Comparison of ENCODE assay signal across 8 mouse cellular contexts in the genomic region with DNA sequence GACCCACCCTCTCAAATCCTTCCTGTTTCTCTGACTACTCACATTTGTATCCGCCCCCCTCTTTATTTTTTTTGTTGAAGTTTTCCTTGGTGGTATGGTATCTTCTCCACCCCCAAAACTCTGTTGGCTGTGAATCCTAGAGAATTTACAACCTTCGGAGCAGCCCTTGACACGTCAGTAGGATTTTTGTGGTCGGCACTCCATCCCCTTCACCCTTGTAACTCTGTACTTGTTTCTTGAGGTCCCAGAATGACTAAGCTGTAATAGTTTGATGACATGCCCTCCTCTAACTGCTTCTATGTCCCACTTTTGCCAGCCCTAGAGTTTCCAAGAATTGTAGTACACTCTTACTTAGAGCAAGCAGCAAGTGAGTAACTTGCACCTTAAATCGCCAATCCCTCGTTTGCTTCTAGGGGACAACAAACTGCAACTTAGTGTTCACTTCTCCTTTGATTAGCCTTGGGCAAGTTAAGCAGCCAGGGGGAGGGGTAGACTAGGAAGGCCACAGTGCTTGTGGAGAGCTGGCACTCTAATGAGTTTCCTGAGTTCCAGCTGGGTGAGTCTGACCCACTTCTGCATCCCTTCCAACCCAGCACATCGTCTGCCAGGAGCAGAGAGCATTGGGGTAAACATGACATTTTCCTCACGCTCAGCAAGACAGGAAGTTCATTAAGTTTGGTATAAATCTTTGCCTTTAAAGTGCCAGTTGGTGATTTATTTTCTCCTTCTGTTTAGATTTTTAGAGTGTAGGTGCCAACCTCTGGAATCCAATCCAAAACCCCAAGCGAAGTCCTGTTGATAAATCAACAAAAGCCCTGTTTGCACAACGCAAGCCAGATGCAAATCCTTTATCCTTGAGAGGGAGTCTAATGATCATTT.
DNase-seq lines count a peak whose midpoint lies in the region; ATAC-seq and TF ChIP-seq lines count a peak whose summit lies in the region.

No protein-coding gene starts in this region.

- H3K4me1 ChIP-seq in liver, adult 2 months (ENCODE audit: control insufficient read depth, insufficient read depth, low read length) = peaks cover 18% of the 10 kb centered on the region
- no peaks in the 10 kb centered on the region for H3K4me1 ChIP-seq in liver, embryonic 11.5 days (replicated peaks; ENCODE audit: control insufficient read depth, insufficient read depth, low read length)
- 0 out of 2 replicates have a peak, but pooled peaks cover 3% of the 10 kb centered on the region for H3K4me1 ChIP-seq in forebrain, embryonic 16.5 days (replicated peaks; ENCODE audit: control insufficient read depth, insufficient read depth, low read length)
- 0 out of 2 replicates have a peak, but pooled peaks cover 3% of the 10 kb centered on the region for H3K4me1 ChIP-seq in intestine, embryonic 16.5 days (ENCODE audit: control insufficient read depth, insufficient read depth, low read length)

- H3K4me3 ChIP-seq in liver, adult 2 months (ENCODE audit: insufficient read depth, low read depth, low read length) = no peak overlapping the region
- no peak overlapping the region for H3K4me3 ChIP-seq in liver, embryonic 11.5 days (ENCODE audit: low read depth, low read length)
- H3K4me3 ChIP-seq in forebrain, embryonic 16.5 days (replicated peaks; ENCODE audit: low read length) = no peak overlapping the region
- H3K4me3 ChIP-seq in myocyte = no peak overlapping the region
- H3K4me3 ChIP-seq in intestine, embryonic 16.5 days (ENCODE audit: low read length) = no peak overlapping the region

- no peak for TF ChIP-seq CTCF in liver, adult 2 months (IDR thresholded peaks at IDR 0.05; ENCODE audit: low read depth, low read length)

- no peaks in the 10 kb centered on the region for H3K79me2 ChIP-seq in liver, adult 2 months (ENCODE audit: control insufficient read depth, insufficient read depth, low read length)
- no peaks in the 10 kb centered on the region for H3K79me2 ChIP-seq in myocyte (ENCODE audit: control insufficient read depth, insufficient read depth)

- no peak for ATAC-seq in liver, embryonic 11.5 days (replicated peaks; ENCODE audit: low FRiP score)
- ATAC-seq in forebrain, embryonic 16.5 days = peak; percentile 72
- no peak for ATAC-seq in intestine, embryonic 16.5 days

- H3ac ChIP-seq in myocyte (ENCODE audit: control insufficient read depth, insufficient read length) = no peak overlapping the region

- intact Hi-C loops in gastrocnemius, postnatal 36 days (cut with DNase I) = no loop called here

- H3K4me2 ChIP-seq in liver, embryonic 11.5 days = no peak overlapping the region
- H3K4me2 ChIP-seq in forebrain, embryonic 16.5 days (ENCODE audit: low read length) = no peak overlapping the region
- H3K4me2 ChIP-seq in myocyte (ENCODE audit: low read depth) = peak overlapping the region; percentile 59
- no peak overlapping the region for H3K4me2 ChIP-seq in intestine, embryonic 16.5 days (ENCODE audit: low read depth, low read length)

- H3K36me3 ChIP-seq in liver, adult 2 months (ENCODE audit: control insufficient read depth, insufficient read depth, low read length) = no peaks in the 10 kb centered on the region
- no peaks in the 10 kb centered on the region for H3K36me3 ChIP-seq in liver, embryonic 11.5 days (ENCODE audit: control insufficient read depth, insufficient read depth, low read length)
- H3K36me3 ChIP-seq in forebrain, embryonic 16.5 days (ENCODE audit: control insufficient read depth, insufficient read depth) = no peaks in the 10 kb centered on the region
- no peaks in the 10 kb centered on the region for H3K36me3 ChIP-seq in myocyte (ENCODE audit: control insufficient read depth, insufficient read depth)
- no peaks in the 10 kb centered on the region for H3K36me3 ChIP-seq in intestine, embryonic 16.5 days (ENCODE audit: control insufficient read depth, insufficient read depth, low read length)

- H3K27ac ChIP-seq in liver, adult 2 months (replicated peaks; ENCODE audit: insufficient read depth, low read depth, low read length) = peak overlapping the region; percentile 11
- H3K27ac ChIP-seq in liver, embryonic 11.5 days (ENCODE audit: low read depth, low read length) = no peak overlapping the region
- no peak overlapping the region for H3K27ac ChIP-seq in forebrain, embryonic 16.5 days (ENCODE audit: low read length)
- H3K27ac ChIP-seq in intestine, embryonic 16.5 days (ENCODE audit: low read length) = no peak overlapping the region

- no peaks in the 10 kb centered on the region for H3K9me3 ChIP-seq in liver, embryonic 11.5 days (ENCODE audit: control insufficient read depth, low read length)
- no peaks in the 10 kb centered on the region for H3K9me3 ChIP-seq in forebrain, embryonic 16.5 days (ENCODE audit: control insufficient read depth, low read length)
- no peaks in the 10 kb centered on the region for H3K9me3 ChIP-seq in intestine, embryonic 16.5 days (ENCODE audit: control insufficient read depth, low read length)

- DNase-seq in liver, adult 2 months (ENCODE audit: extremely low read depth, low read depth, low spot score) = peak; percentile 91
- no peak for DNase-seq in liver, embryonic 11.5 days (ENCODE audit: low spot score)
- DNase-seq in layer of hippocampus, adult 18-20 months (ENCODE audit: low spot score in 2 of 2) = peak; percentile 3 to 5
- no peak for DNase-seq in gastrocnemius, postnatal 36 days
- no peak for DNase-seq in spleen, postnatal 4 days (ENCODE audit: low spot score in 2 of 2)

- WGBS in liver, adult 2 months = 38% methylated on average over 10 of the region's 10 CpGs
- 49% methylated on average over 10 of the region's 10 CpGs for WGBS in liver, embryonic 11.5 days
- WGBS in forebrain, embryonic 16.5 days = 50% methylated on average over 10 of the region's 10 CpGs
- whole genome bisulfite sequencing in intestine, embryonic 16.5 days = 46% methylated on average over 10 of the region's 10 CpGs

- no peak overlapping the region for H3K9ac ChIP-seq in liver, adult 2 months (ENCODE audit: low read depth, low read length)
- H3K9ac ChIP-seq in liver, embryonic 11.5 days (ENCODE audit: low read depth, low read length) = no peak overlapping the region
- H3K9ac ChIP-seq in forebrain, embryonic 16.5 days (replicated peaks; ENCODE audit: low read depth, low read length) = no peak overlapping the region
- H3K9ac ChIP-seq in intestine, embryonic 16.5 days (ENCODE audit: low read depth, low read length) = no peak overlapping the region

- TF ChIP-seq POLR2A in liver, adult 2 months (IDR thresholded peaks at IDR 0.05; ENCODE audit: extremely low read depth, insufficient read depth, low read length) = no peak
- no peak for TF ChIP-seq POLR2A in myocyte (IDR thresholded peaks at IDR 0.05; ENCODE audit: insufficient read length, low read depth)

- H3K27me3 ChIP-seq in liver, adult 2 months (ENCODE audit: control insufficient read depth, insufficient read depth, low read length) = no peaks in the 10 kb centered on the region
- H3K27me3 ChIP-seq in liver, embryonic 11.5 days (replicated peaks; ENCODE audit: control insufficient read depth, insufficient read depth, low read length) = no peaks in the 10 kb centered on the region
- no peaks in the 10 kb centered on the region for H3K27me3 ChIP-seq in forebrain, embryonic 16.5 days (replicated peaks; ENCODE audit: control insufficient read depth, insufficient read depth, low read length)
- H3K27me3 ChIP-seq in myocyte (ENCODE audit: control insufficient read depth, insufficient read depth, insufficient read length) = no peaks in the 10 kb centered on the region
- no peaks in the 10 kb centered on the region for H3K27me3 ChIP-seq in intestine, embryonic 16.5 days (replicated peaks; ENCODE audit: control insufficient read depth, insufficient read depth, low read length)

TF ChIP-seq in myocyte, 11 proteins besides CTCF, POLR2A, EP300 and RAD21:
- TF ChIP-seq TCF12 (IDR thresholded peaks at IDR 0.05; ENCODE audit: insufficient read depth, poor library complexity, severe bottlenecking) (no peak), MYOG (IDR thresholded peaks at IDR 0.05; ENCODE audit: control insufficient read depth in 1 of 3, insufficient read depth in 1 of 3, insufficient read length in 2 of 3, low read depth in 2 of 3) (no peak), POLR2AphosphoS2 (IDR thresholded peaks at IDR 0.05; ENCODE audit: insufficient read length, low read depth) (no peak), CEBPB (IDR thresholded peaks at IDR 0.05; ENCODE audit: insufficient read depth, poor library complexity, severe bottlenecking) (0 out of 2 replicates have a peak, but pooled peaks have one; percentile 16)
TF ChIP-seq in myocyte: peak in this region for 1.

Comparison
In these comparisons a context has a peak if more than half of its experiments do, and no peak if none do; other contexts are left out.
1. DNase-seq: peak in liver, adult 2 months (single experiment) and layer of hippocampus, adult 18-20 months (2 of 2); none in liver, embryonic 11.5 days (single experiment), gastrocnemius, postnatal 36 days (0 of 2) and spleen, postnatal 4 days (0 of 2).